Mouse (Mus musculus) heart, adult 2 months (tissue): ENCODE results near the gene Grk4.

Experiments used
- CTCF ChIP-seq: fragments of 200-600 bp; IDR thresholded peaks from 2 replicates; pipeline ENCODE4 v1.8.1; 2022; ENCODE audit warnings: antibody characterized with exemption, mild to moderate bottlenecking, moderate library complexity
- POLR2A ChIP-seq: fragments of 200-500 bp; IDR thresholded peaks from 2 replicates; pipeline ENCODE4 v1.6.1; 2011; ENCODE audit warnings: mild to moderate bottlenecking, low read depth, low read length, control low read depth; ENCODE audit not compliant: insufficient read depth

- TF ChIP-seq CTCF (no peak), POLR2A (no peak)
Observed at GRCm38 (mm10) chr5:34791141-34791540, 131.0 kb downstream of the Grk4 start.
